Mouse (Mus musculus) CH12.LX (cell line): ENCODE results near the gene Fasn. TPM values are rescaled to one million over a fixed set of nuclear protein-coding genes. Genes with fewer than 3 reads are reported as not detected.
"Not testable (repeated sequence)": the region's sequence is repeated elsewhere in the genome, so short reads cannot be mapped to it uniquely, and the experiment has no call there.

Experiments
- DNase-seq: peaks from one replicate; pipeline ENCODE4 v3.0.0-alpha.2; 2013; ENCODE audit errors: extremely low read depth
- H3K27ac ChIP-seq: 2 replicates; pipeline ENCODE4 v1.5.1; 2012; ENCODE audit warnings: low read depth, mild to moderate bottlenecking, control low read depth, moderate library complexity; ENCODE audit not compliant: insufficient read depth
- H3K27me3 ChIP-seq: replicated peaks from 2 replicates; pipeline ENCODE3; 2012; ENCODE audit warnings: inconsistent platforms
- H3K36me3 ChIP-seq, 2 experiments: replicated peaks in 1 of 2; 2 replicates each; pipeline versions ENCODE3 to v1.6.1; 2012; ENCODE audit warnings: inconsistent platforms in 1 of 2, low read length in 1 of 2, mild to moderate bottlenecking in 1 of 2, mixed read lengths in 1 of 2, moderate library complexity in 1 of 2; ENCODE audit not compliant: control insufficient read depth in 1 of 2, insufficient read depth in 1 of 2
- H3K4me1 ChIP-seq, 2 experiments: 2 replicates each; pipeline ENCODE4 v1.6.1; 2012; ENCODE audit warnings: inconsistent platforms in 1 of 2, moderate library complexity in 1 of 2; ENCODE audit not compliant: insufficient read depth in 2 of 2, control insufficient read depth in 1 of 2
- H3K4me2 ChIP-seq: 2 replicates; pipeline ENCODE4 v1.6.1; 2012; ENCODE audit warnings: low read depth, mild to moderate bottlenecking, control low read depth; ENCODE audit not compliant: poor library complexity, insufficient read depth, severe bottlenecking
- H3K4me3 ChIP-seq, 3 experiments: fragments of 150-350 bp in 1 of 3; sonication (generic) in 1 of 3; replicated peaks in 1 of 3; 2 replicates each; pipeline versions ENCODE3 to v1.5.1; 2011 to 2012; ENCODE audit warnings: low read depth in 2 of 3, low read length in 2 of 3, mild to moderate bottlenecking in 2 of 3, moderate library complexity in 2 of 3, control low read depth in 1 of 3, improper control_type of control experiment in 1 of 3, inconsistent platforms in 1 of 3, mixed read lengths in 1 of 3; ENCODE audit not compliant: poor library complexity in 1 of 3
- H3K79me2 ChIP-seq: replicated peaks from 2 replicates; pipeline ENCODE4 v1.6.1; 2012; ENCODE audit warnings: mild to moderate bottlenecking, moderate library complexity; ENCODE audit not compliant: control insufficient read depth, poor library complexity, insufficient read depth, severe bottlenecking; ENCODE audit errors: extremely low read depth
- H3K9ac ChIP-seq: 2 replicates; pipeline ENCODE4 v1.6.1; 2012; ENCODE audit warnings: low read depth, mild to moderate bottlenecking, control low read depth, moderate library complexity; ENCODE audit not compliant: insufficient read depth
- H3K9me3 ChIP-seq: replicated peaks from 2 replicates; pipeline ENCODE3; 2012; ENCODE audit warnings: low read length, inconsistent platforms, mixed read lengths
- BHLHE40 ChIP-seq: IDR thresholded peaks from 2 replicates; pipeline ENCODE4 v1.6.1; 2011; ENCODE audit warnings: mild to moderate bottlenecking, low read depth, low read length, improper control_type of control experiment
- E2F4 ChIP-seq: IDR thresholded peaks from 2 replicates; pipeline ENCODE4 v1.6.1; 2011; ENCODE audit warnings: low read depth, low read length, improper control_type of control experiment; ENCODE audit not compliant: insufficient replicate concordance
- ELF1 ChIP-seq: IDR thresholded peaks from 2 replicates; pipeline ENCODE4 v1.6.1; 2014; ENCODE audit warnings: low read depth, mild to moderate bottlenecking, inconsistent platforms, low read length, improper control_type of control experiment
- HCFC1 ChIP-seq: IDR thresholded peaks from 2 replicates; pipeline ENCODE4 v1.6.1; 2012; ENCODE audit warnings: low read depth, mild to moderate bottlenecking, inconsistent platforms, low read length, improper control_type of control experiment
- IRF4 ChIP-seq: IDR thresholded peaks from 2 replicates; pipeline ENCODE4 v1.6.1; 2014; ENCODE audit warnings: low read depth, mild to moderate bottlenecking, inconsistent platforms, low read length, improper control_type of control experiment
- JUND ChIP-seq: conservative IDR thresholded peaks from 2 replicates; pipeline ENCODE4 v1.6.1; 2011; ENCODE audit warnings: low read depth, low read length, improper control_type of control experiment
- KAT2A ChIP-seq: IDR thresholded peaks from 2 replicates; pipeline ENCODE4 v1.6.1; 2012; ENCODE audit warnings: low read length, improper control_type of control experiment, inconsistent platforms; ENCODE audit not compliant: insufficient replicate concordance
- MAFK ChIP-seq: IDR thresholded peaks from 2 replicates; pipeline ENCODE4 v1.6.1; 2011; ENCODE audit warnings: low read length, improper control_type of control experiment; ENCODE audit not compliant: insufficient replicate concordance
- MAX ChIP-seq: IDR thresholded peaks from 2 replicates; pipeline ENCODE4 v1.6.1; 2011; ENCODE audit warnings: low read length, improper control_type of control experiment
- MAZ ChIP-seq: IDR thresholded peaks from 2 replicates; pipeline ENCODE4 v1.6.1; 2012; ENCODE audit warnings: low read depth, mild to moderate bottlenecking, inconsistent platforms, low read length, improper control_type of control experiment, moderate library complexity
- MEF2A ChIP-seq: IDR thresholded peaks from 2 replicates; pipeline ENCODE4 v1.6.1; 2014; ENCODE audit warnings: low read depth, mild to moderate bottlenecking, inconsistent platforms, low read length, improper control_type of control experiment, borderline replicate concordance
- MYC ChIP-seq: IDR thresholded peaks from 2 replicates; pipeline ENCODE4 v1.6.1; 2011; ENCODE audit warnings: low read depth, mild to moderate bottlenecking, improper control_type of control experiment, low read length
- NELFE ChIP-seq: IDR thresholded peaks from 2 replicates; pipeline ENCODE4 v1.6.1; 2011; ENCODE audit warnings: low read depth, low read length, improper control_type of control experiment
- NRF1 ChIP-seq: IDR thresholded peaks from 2 replicates; pipeline ENCODE4 v1.6.1; 2014; ENCODE audit warnings: low read depth, mild to moderate bottlenecking, inconsistent platforms, low read length, improper control_type of control experiment, moderate library complexity
- POLR2AphosphoS2 ChIP-seq: IDR thresholded peaks from 2 replicates; pipeline ENCODE4 v1.6.1; 2011; ENCODE audit warnings: low read depth, low read length, improper control_type of control experiment
- SIN3A ChIP-seq: IDR thresholded peaks from 2 replicates; pipeline ENCODE4 v1.6.1; 2012; ENCODE audit warnings: low read length, improper control_type of control experiment, inconsistent platforms
- TBP ChIP-seq: conservative IDR thresholded peaks from 2 replicates; pipeline ENCODE4 v1.6.1; 2011; ENCODE audit warnings: low read depth, low read length, improper control_type of control experiment
- TCF12 ChIP-seq: IDR thresholded peaks from 2 replicates; pipeline ENCODE4 v1.6.1; 2014; ENCODE audit warnings: low read depth, mild to moderate bottlenecking, inconsistent platforms, low read length, improper control_type of control experiment
- ZNF384 ChIP-seq: IDR thresholded peaks from 2 replicates; pipeline ENCODE4 v1.6.1; 2012; ENCODE audit warnings: low read depth, low read length, improper control_type of control experiment, inconsistent platforms
- dilution Hi-C: fragments of 300-500 bp; cut with MboI; formaldehyde crosslinking; loops from 2 replicates; pipeline ENCODE4 v1.14.3; 2020; ENCODE audit warnings: low sequenced_read_pairs; ENCODE audit not compliant: extremely low pct_unique_long_range_greater_than_20kb, extremely low pct_ligation_motif_present
- in situ Hi-C: fragments of 300-500 bp; cut with MboI; formaldehyde crosslinking; loops from 3 replicates; pipeline ENCODE4 v1.14.3; 2019; ENCODE audit warnings: low sequenced_read_pairs, low pct_ligation_motif_present, low pct_unique_long_range_greater_than_20kb, mixed read lengths
- polyA plus RNA-seq: library from polyadenylated mRNA; unstranded; fragments of >175 nt; gene quantifications from 2 replicates; pipeline ENCODE4 v1.2.1, GENCODE M21; 2012; ENCODE audit warnings: low read depth; ENCODE audit not compliant: insufficient read length
- total RNA-seq, 2 experiments: library from RNA; depleted of rRNA; stranded (reverse); fragments of 300-350 nt in 1 of 2; fragments of >200 nt in 1 of 2; gene quantifications; 2 replicates each; pipeline ENCODE4 v1.2.3; 2012 to 2014

Gene Fasn
- total and polyA plus RNA-seq, 3 experiments = 116 to 300 (median 186) TPM

DNA sequence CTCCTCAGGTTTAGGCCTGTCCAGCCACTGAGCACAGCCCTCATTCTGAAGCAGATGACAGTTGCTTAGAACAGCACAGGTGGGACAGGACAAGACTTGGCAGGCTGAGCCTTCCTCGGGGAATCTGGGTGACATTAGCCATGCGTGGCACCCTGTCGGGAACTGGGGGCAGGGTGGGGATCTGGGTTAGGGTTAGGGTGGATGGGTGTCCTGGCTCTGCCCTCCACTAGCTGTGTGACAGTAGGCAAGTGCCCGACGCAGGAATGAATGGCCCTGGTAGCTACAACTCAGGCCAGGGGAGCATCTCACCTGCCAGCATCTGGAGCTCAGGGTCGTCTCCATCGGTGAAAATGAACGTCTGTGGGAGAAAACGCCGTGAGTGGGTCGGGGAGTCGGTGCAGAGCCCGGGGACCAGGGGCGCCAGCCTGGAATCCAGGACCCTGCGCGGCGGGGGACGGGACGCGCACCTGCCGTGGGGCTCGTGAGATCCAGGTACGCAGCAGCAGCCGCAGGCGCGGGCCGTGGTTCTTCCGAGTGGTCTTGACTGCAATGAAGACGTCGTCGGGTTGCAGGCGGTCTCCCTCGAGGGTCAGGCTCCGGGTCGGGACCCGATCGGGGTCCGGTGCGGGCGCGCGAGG, 40.8 kb downstream of the Fasn start:
- Histone ChIP-seq H3K9ac (peak overlapping the region; percentile 77), H3K27me3 (no peaks in the 10 kb centered on the region), H3K79me2 (peaks cover 13% of the 10 kb centered on the region), H3K9me3 (no peaks in the 10 kb centered on the region), H3K4me1 (peaks cover 10 to 30% of the 10 kb centered on the region in 2 experiments), H3K36me3 (peaks cover 40 to 65% of the 10 kb centered on the region in 2 experiments), H3K27ac (no peak overlapping the region), H3K4me3 (peak overlapping the region; percentile 71 to 91 (median 79)), H3K4me2 (peak overlapping the region; percentile 60)
- TF ChIP-seq JUND = no peak
- no peak for TF ChIP-seq MAX
- no peak for TF ChIP-seq ZNF384
- TF ChIP-seq NRF1 = no peak
- TF ChIP-seq HCFC1 = no peak
- TF ChIP-seq MEF2A = no peak
- no peak for TF ChIP-seq MYC
- no peak for TF ChIP-seq SIN3A
- no peak for TF ChIP-seq IRF4
- no peak for TF ChIP-seq MAFK
- TF ChIP-seq POLR2AphosphoS2 = no peak
- no peak for TF ChIP-seq BHLHE40
- no peak for TF ChIP-seq E2F4
- no peak for TF ChIP-seq MAZ
- no peak for DNase-seq
- in situ Hi-C loops = no loop called here
- dilution Hi-C loops = no loop called here

DNA sequence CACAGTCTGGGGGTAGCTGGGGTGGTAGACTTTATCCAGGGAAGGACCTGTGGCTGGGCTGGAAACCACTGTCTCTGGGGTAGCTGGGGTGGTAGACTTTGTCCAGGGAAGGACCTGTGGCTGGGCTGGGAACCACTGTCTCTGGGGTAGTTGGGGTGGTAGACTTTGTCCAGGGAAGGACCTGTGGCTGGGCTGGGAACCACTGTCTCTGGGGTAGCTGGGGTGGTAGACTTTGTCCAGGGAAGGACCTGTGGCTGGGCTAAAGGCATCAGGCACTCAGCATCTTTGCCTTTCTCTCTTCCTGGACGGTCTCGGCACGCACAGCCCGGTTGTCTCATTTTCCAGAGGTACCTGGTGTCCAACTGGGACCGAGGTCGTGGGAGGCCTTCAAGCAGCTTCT, 43.0 kb downstream of the Fasn start:
- DNase-seq, H3K4me3 ChIP-seq, H3K27ac ChIP-seq, H3K27me3 ChIP-seq, dilution Hi-C loops, H3K4me2 ChIP-seq, H3K9ac ChIP-seq, H3K9me3 ChIP-seq, in situ Hi-C loops: not testable (repeated sequence)
- peaks cover 10 to 27% of the 10 kb centered on the region in 2 experiments for H3K4me1 ChIP-seq
- peaks cover 19 to 43% of the 10 kb centered on the region in 2 experiments for H3K36me3 ChIP-seq
- H3K79me2 ChIP-seq = peaks cover 13% of the 10 kb centered on the region

DNA sequence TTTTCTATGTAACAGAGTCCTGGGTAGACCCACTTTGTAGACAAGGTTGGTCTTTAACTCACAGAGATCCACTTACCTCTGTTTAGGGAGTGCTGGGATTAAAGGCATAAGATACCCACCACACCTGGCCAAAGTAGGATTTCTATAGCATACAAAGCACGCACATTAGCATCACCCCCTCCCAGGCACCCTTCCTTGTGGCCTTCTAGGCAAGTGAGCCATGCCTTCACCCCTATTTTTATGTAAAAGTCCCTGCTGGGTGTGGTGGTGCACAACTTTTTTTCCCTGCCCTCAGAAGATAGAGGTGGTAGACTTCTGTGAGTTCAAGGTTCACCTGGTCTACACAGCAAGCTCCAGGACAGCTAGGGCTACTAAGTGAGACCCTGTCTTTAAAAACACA, 44.5 kb downstream of the Fasn start:
- no peak for TF ChIP-seq ELF1
- TF ChIP-seq E2F4 = no peak
- TF ChIP-seq KAT2A = no peak
- TF ChIP-seq POLR2AphosphoS2 = no peak
- TF ChIP-seq TBP = no peak
- TF ChIP-seq TCF12 = no peak
- TF ChIP-seq NELFE = no peak
- no peak for TF ChIP-seq ZNF384
- no peaks in the 10 kb centered on the region for H3K9me3 ChIP-seq

More for the DNA sequence above, 44.5 kb downstream of the Fasn start:
- dilution Hi-C loops (no loop called here), in situ Hi-C loops (no loop called here)
- Histone ChIP-seq H3K4me1 (peaks cover 4 to 18% of the 10 kb centered on the region in 2 experiments; a peak in 3 of 4 replicates), H3K79me2 (peaks cover 2% of the 10 kb centered on the region), H3K36me3 (peaks cover 11 to 30% of the 10 kb centered on the region in 2 experiments), H3K4me2 (no peak overlapping the region), H3K27me3 (no peaks in the 10 kb centered on the region), H3K9ac (no peak overlapping the region), H3K27ac (no peak overlapping the region), H3K4me3 (no peak overlapping the region)
- DNase-seq = no peak
